Mouse (Mus musculus): ENCODE measurements at regions not wholly inside any gene's neighbourhood (a gene's known extent, or its start where the extent isn't known, plus 50 kb on each side); places are given as distances from the start of the nearest gene placed in this dataset.
"Not testable (repeated sequence)": the region's sequence is repeated elsewhere in the genome, so short reads cannot be mapped to it uniquely, and the experiment has no call there.

DNA sequence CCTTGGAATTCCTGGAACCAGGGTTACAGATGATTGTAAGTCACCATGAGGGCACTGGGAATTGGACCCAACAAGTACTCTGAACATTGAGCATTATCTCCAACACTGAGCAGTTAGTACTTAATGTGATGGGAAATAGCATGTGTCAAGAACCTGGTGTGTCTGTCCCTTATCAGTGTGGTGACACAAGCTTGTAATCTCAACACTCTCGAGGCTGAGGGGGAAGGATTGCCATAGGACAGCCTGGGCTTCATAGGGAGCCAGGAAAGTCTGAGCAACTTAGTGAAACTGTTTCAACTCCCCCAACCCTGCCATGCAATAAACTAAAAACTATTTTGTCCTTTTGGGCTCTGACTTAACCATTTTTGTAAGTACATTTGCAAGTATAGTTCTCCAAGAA is 100.0 kb downstream of the Wdr20rt start:
- CTCF ChIA-PET: no interaction called here
- ATAC-seq (no peak), DNase-seq (ENCODE audit: low read depth, low spot score) (no peak)
- in situ Hi-C loops (cut with MboI; ENCODE audit: low pct_unique_long_range_greater_than_20kb): no loop called here
- no peak for TF ChIP-seq CTCF (IDR thresholded peaks at IDR 0.05)
- peaks cover 9% of the 10 kb centered on the region for H3K27me3 ChIP-seq
- POLR2A ChIA-PET: interaction anchor here (1.0 kb wide), 1 partner anchor 13 kb away, joined by 3 read pairs; no protein-coding TSS in a partner anchor

DNA sequence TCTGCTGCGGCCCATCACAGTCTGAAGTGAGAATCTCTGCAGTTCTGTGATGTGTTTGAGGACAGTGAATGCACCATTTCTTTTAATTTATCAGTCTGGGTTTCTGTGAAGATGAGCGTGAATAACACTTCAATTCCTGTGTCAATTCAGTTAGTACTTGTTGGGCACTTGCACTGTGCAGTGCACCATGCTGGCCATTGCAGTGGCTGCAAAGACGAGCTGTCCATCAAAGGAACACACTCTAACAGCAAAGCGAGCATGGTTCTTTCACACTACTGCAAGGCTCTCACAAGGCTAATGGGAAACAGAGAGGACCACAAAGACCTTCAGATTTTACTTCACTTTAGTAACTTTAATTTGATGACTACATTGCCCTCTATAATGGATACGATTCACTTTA is 103.2 kb downstream of the Wdr20rt start:
- in situ Hi-C loops (cut with MboI; ENCODE audit: low pct_unique_long_range_greater_than_20kb): no loop called here
- no peak for ATAC-seq
- H3K27me3 ChIP-seq: peaks cover 8% of the 10 kb centered on the region
- no peak for DNase-seq (ENCODE audit: low read depth, low spot score)
- no peak for TF ChIP-seq CTCF (IDR thresholded peaks at IDR 0.05)
- POLR2A ChIA-PET: no interaction called here
- CTCF ChIA-PET: no interaction called here

DNA sequence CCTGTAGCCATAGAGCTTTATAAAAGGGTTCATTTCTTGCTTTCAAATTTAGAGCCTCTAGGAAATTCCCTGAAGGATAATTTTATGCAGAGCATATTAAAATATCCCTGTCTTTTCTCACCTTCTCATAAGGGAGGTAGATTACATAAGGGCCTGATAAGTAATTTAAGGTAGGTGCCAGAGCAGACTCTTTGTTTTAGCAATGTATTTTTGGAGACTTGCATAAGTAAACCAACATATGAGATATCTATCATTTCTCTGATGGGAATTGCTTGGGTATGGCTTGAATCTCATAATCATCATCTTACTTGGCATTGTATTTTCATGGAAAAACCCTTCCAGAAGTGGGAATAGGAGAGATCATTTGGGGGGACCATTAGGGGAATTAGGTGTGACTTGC is 104.4 kb downstream of the Wdr20rt start:
- POLR2A ChIA-PET: no interaction called here
- peaks cover 8% of the 10 kb centered on the region for H3K27me3 ChIP-seq
- in situ Hi-C loops (cut with MboI; ENCODE audit: low pct_unique_long_range_greater_than_20kb): no loop called here
- ATAC-seq: no peak
- no peak for DNase-seq (ENCODE audit: low read depth, low spot score)
- CTCF ChIA-PET: no interaction called here
- TF ChIP-seq CTCF (IDR thresholded peaks at IDR 0.05): no peak

DNA sequence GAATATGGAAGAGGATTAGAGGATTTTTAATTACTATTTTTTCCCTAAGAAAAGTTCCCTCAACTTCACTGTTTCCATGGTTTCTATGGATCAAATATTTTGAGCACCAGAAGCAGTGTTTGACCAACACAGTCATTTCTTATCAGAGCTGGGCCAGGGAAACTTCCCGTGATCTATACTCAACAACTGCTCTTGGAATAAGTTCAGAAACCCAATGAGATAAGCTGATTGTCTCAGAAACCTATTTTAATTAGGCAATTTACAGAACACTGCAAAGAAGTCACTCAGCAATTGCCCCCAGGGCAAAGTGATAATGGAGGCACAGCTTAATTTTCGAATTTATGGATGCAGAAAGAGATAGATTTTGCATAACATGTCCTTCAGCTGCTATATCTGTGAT is 114.7 kb downstream of the Wdr20rt start:
- H3K27me3 ChIP-seq: peaks cover 10% of the 10 kb centered on the region
- ATAC-seq: no peak
- CTCF ChIA-PET: no interaction called here
- in situ Hi-C loops (cut with MboI; ENCODE audit: low pct_unique_long_range_greater_than_20kb): no loop called here
- POLR2A ChIA-PET: no interaction called here
- DNase-seq (ENCODE audit: low read depth, low spot score): no peak
- no peak for TF ChIP-seq CTCF (IDR thresholded peaks at IDR 0.05)

DNA sequence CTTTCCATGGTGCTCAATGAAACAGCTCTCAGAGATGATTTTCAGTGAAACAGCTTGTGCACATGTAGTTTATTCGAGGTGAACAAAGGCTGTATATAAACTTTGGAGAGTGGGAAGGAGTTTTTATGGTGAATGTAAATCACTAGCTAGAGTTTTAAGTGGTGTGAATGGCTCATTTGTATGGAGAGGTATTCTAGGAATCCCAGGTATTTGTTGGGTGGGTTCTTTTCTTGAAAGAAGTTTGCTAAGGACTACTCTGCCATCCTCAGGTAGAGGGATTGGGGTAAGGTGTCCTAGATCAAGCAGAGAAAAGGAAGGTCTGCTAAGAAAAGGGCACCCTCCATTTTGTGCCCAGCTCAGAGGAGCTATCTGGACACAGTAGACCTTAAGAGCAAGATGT is 121.9 kb downstream of the Wdr20rt start:
- ChIA-PET POLR2A (no interaction called here), CTCF (no interaction called here)
- H3K27me3 ChIP-seq: peaks cover 13% of the 10 kb centered on the region
- DNase-seq (ENCODE audit: low read depth, low spot score) (no peak), ATAC-seq (no peak)
- TF ChIP-seq CTCF (IDR thresholded peaks at IDR 0.05): no peak
- in situ Hi-C loops (cut with MboI; ENCODE audit: low pct_unique_long_range_greater_than_20kb): no loop called here

DNA sequence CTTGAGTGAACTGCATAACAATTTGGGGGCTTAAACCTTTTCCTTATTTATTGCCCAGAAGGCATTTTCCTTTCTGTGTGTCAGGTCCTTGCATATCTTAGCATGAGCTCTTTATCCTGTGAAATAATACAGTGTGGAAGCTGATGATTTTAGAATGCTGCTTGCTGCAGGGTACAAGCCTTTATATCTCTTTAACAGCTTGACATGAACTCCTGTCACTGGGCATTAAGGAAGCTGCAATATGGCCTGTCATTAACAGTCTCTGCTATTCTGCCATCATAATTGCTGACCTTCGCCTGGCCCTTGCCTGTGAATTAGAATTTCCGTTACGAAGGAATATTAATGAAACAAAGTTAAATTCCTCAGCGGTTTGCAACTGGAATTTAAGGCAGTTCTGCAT is 124.2 kb downstream of the Wdr20rt start:
- in situ Hi-C loops (cut with MboI; ENCODE audit: low pct_unique_long_range_greater_than_20kb): no loop called here
- ATAC-seq (no peak), DNase-seq (ENCODE audit: low read depth, low spot score) (no peak)
- CTCF ChIA-PET: no interaction called here
- POLR2A ChIA-PET: no interaction called here
- TF ChIP-seq CTCF (IDR thresholded peaks at IDR 0.05): no peak
- peaks cover 13% of the 10 kb centered on the region for H3K27me3 ChIP-seq

DNA sequence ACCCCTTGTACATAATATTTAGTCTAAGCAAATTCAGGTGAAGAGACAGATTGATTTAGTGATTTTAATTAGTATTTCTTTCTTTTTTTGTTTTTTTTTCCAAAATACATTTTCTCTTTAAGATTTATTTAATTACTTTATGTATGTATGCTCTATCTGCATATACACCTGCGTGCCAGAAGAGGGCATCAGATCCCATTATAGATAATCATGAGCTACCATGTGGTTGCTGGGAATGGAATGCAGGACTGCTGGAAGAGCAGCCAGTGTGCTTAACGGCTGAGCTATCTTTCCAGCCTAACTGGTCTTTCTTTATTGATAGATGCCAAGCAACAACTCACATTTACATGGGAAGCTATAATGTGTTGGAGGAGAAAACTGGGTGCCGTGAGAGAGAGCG is 138.9 kb downstream of the Wdr20rt start:
- ATAC-seq (no peak), DNase-seq (ENCODE audit: low read depth, low spot score) (no peak)
- peaks cover 13% of the 10 kb centered on the region for H3K27me3 ChIP-seq
- ChIA-PET POLR2A (no interaction called here), CTCF (interaction anchor here (0.7 kb wide), 1 partner anchor 18 kb away, joined by 3 read pairs; no protein-coding TSS in a partner anchor)
- in situ Hi-C loops (cut with MboI; ENCODE audit: low pct_unique_long_range_greater_than_20kb): no loop called here
- TF ChIP-seq CTCF (IDR thresholded peaks at IDR 0.05): peak; percentile 43

DNA sequence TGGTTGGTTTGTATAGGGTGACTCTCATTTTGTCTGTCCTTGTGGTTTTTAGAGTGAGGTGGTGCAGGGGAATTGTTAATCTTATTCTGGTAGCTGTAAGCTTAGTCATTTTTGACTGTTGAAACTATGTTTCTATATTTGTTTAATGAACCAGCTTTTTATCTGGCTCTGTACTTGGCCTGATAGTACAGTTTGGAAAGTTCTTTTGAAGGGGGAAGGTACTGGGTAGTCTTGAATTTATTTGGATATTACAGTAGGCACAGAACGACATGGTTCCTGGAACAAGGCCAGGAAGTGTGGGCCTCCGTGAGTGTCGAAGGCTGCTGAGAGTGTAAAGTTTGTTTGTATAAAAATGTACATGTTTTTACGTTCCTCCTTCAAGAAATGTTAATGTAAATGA is 142.0 kb downstream of the Wdr20rt start:
- in situ Hi-C loops (cut with MboI; ENCODE audit: low pct_unique_long_range_greater_than_20kb): no loop called here
- H3K27me3 ChIP-seq: no peaks in the 10 kb centered on the region
- no peak for TF ChIP-seq CTCF (IDR thresholded peaks at IDR 0.05)
- POLR2A ChIA-PET: no interaction called here
- CTCF ChIA-PET: no interaction called here
- ATAC-seq: no peak
- DNase-seq (ENCODE audit: low read depth, low spot score): no peak

DNA sequence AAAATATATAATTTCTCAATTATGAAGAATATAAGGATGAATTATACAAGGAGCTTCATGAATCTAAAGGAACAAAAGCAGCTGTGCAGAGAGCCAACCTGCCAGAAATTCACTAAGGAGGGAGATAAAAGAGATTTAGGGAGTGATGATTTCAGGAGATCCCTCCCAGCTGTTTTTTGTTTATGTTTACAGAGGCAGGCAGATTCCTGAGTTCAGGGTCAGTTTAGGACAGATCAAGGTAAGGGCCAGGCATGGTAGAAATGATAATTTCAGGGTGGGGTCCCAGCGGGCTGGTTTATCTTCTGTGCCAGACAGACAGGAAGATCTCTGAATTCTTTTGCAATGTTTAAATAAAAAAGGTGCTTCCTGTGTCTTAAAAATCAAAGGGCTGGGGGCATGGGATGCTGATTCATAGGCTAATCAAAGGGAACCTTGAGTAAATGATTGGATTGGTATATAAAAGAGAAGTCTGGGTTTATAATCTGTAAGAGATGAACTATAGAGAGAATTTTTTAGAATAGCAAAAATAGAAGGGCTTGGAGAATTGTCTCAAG is 142.6 kb downstream of the Wdr20rt start:
- POLR2A ChIA-PET: no interaction called here
- CTCF ChIA-PET: no interaction called here
- ATAC-seq (no peak), DNase-seq (ENCODE audit: low read depth, low spot score) (no peak)
- in situ Hi-C loops (cut with MboI; ENCODE audit: low pct_unique_long_range_greater_than_20kb): no loop called here
- peaks cover 3% of the 10 kb centered on the region for H3K27me3 ChIP-seq
- no peak for TF ChIP-seq CTCF (IDR thresholded peaks at IDR 0.05)

DNA sequence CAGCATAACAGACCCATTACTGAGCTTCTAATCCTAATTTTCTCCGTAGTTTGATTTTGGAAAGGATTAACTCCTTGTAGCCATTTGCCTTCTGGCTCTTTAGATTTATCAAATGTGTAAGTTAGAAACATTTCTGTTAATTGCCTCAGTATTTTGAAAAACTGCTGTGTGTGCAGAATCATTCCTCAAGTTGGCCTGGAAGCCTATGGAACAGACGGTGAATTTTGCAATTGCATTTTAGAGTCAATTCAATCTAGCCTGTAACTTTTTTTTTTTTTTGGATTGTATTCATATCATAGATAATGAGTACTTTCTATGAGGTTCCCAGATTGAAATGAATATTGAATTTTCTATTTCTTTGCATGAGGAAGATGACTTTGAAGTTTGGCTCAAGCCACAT is 146.3 kb downstream of the Wdr20rt start:
- TF ChIP-seq CTCF (IDR thresholded peaks at IDR 0.05): no peak
- CTCF ChIA-PET: no interaction called here
- peaks cover 17% of the 10 kb centered on the region for H3K27me3 ChIP-seq
- DNase-seq (ENCODE audit: low read depth, low spot score): no peak
- in situ Hi-C loops (cut with MboI; ENCODE audit: low pct_unique_long_range_greater_than_20kb): no loop called here
- POLR2A ChIA-PET: interaction anchor here (0.6 kb wide), 1 partner anchor 1233 kb away, joined by 3 read pairs; no protein-coding TSS in a partner anchor
- ATAC-seq: no peak

DNA sequence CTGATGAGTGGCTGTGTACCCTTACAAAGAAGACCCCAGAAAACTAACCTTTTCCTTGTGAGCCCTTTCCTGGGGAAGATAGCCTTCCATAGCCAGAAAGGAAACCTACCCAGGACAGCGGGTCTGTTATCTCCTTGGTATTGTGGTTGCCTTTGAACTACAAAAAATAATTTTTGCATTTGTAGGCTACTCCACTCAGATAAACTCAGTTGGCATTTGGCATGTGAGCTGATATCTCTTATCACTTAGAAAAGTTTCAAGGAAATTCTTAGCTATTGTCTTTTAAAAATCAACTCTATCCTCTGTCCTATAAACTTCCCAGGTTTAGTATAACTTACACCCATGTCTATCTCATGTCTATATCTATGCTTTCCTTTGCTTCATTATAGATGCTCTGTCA is 154.0 kb downstream of the Wdr20rt start:
- peaks cover 24% of the 10 kb centered on the region for H3K27me3 ChIP-seq
- TF ChIP-seq CTCF (IDR thresholded peaks at IDR 0.05): no peak
- DNase-seq (ENCODE audit: low read depth, low spot score): no peak
- no peak for ATAC-seq
- POLR2A ChIA-PET: no interaction called here
- CTCF ChIA-PET: no interaction called here
- in situ Hi-C loops (cut with MboI; ENCODE audit: low pct_unique_long_range_greater_than_20kb): loop anchor here (25.0 kb wide), 1 partner anchor 1458 kb away; no protein-coding TSS in a partner anchor

DNA sequence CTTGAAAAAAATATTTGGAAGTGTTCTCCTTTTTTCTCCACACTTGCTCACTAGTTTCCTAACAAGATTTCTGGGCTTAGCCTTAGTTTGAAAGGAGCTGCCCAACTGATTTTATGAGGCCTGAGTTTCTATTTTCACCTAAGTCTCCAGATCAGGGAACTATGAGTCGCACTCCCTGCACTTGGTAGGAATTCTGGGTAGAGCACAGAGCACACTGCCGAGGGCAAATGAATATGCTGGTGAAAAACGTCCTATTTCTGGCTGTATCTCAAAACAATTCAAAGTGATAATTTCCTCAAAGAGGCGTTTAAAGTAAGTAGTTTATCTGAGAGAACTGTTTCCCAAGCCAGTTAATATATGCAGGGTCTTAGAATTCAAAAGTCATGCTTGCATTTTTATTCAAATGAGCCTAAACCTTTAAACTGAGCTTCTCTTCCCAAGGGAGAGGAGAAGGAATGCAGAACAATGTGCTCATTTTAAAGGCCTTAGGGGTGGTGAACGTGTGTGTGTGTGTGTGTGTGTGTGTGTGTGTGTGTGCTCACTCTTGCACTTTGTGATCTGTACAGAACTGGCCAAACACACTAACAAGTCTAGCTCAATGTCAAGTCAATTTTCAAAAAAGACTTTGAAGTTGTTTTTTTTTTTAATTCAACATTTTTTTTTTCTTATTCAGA is 156.9 kb downstream of the Wdr20rt start:
- ChIA-PET CTCF (interaction anchor here (1.0 to 1.1 kb wide), 2 partner anchors 9 to 18 kb away, joined by 3 to 5 read pairs; no protein-coding TSS in a partner anchor), POLR2A (no interaction called here)
- H3K27me3 ChIP-seq: peaks cover 10% of the 10 kb centered on the region
- DNase-seq (ENCODE audit: low read depth, low spot score) (no peak), ATAC-seq (no peak)
- TF ChIP-seq CTCF (IDR thresholded peaks at IDR 0.05): no peak
- in situ Hi-C loops (cut with MboI; ENCODE audit: low pct_unique_long_range_greater_than_20kb): loop anchor here (25.0 kb wide), 1 partner anchor 1455 kb away; no protein-coding TSS in a partner anchor

DNA sequence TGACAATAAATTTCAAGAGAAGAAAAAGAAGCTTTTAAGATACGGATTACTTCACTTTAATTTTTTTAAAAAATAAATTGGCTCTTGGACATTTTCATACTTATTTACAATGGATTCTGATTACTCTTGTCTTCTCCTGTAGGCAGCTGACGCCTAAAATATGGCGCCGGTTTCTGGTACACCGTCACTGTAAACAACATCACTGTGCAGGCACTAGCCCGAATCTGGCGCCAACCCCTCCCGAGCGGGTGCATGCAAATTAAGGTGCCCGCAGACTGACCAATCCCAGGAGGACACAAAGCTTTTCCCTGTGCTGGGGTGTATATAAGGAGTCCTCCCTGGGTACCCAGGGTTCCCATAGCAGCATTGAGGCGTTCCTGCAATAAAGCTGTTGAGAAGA is 157.5 kb downstream of the Wdr20rt start:
- in situ Hi-C loops (cut with MboI; ENCODE audit: low pct_unique_long_range_greater_than_20kb): loop anchor here (25.0 kb wide), 1 partner anchor 1455 kb away; no protein-coding TSS in a partner anchor
- CTCF ChIA-PET: interaction anchor here (1.0 kb wide), 1 partner anchor 9 kb away, joined by 5 read pairs; no protein-coding TSS in a partner anchor
- H3K27me3 ChIP-seq; ATAC-seq; POLR2A ChIA-PET; DNase-seq (ENCODE audit: low read depth, low spot score): not testable (repeated sequence)

All from Patski (cell line).